Mouse (Mus musculus) myocyte (in vitro differentiated cells): ENCODE data around the gene Kif17. TPM values are rescaled to one million over a fixed set of nuclear protein-coding genes. Genes with fewer than 3 reads are reported as not detected.

ENCODE experiments used
- H3K27me3 ChIP-seq: one replicate; pipeline ENCODE4 v1.6.1; 2011; ENCODE audit not compliant: control insufficient read depth, insufficient read depth, insufficient read length
- H3K36me3 ChIP-seq: one replicate; pipeline ENCODE4 v1.6.1; 2011; ENCODE audit not compliant: control insufficient read depth, insufficient read depth
- H3K4me2 ChIP-seq: one replicate; pipeline ENCODE4 v1.6.1; 2011; ENCODE audit warnings: low read depth, control low read depth
- H3K4me3 ChIP-seq: one replicate; pipeline ENCODE4 v1.5.1; 2011; ENCODE audit warnings: mild to moderate bottlenecking, control low read depth, moderate library complexity
- H3K79me2 ChIP-seq: one replicate; pipeline ENCODE4 v1.6.1; 2011; ENCODE audit not compliant: control insufficient read depth, insufficient read depth
- H3ac ChIP-seq: one replicate; pipeline ENCODE4 v1.6.1; 2011; ENCODE audit not compliant: control insufficient read depth, insufficient read length
- CEBPB ChIP-seq: IDR thresholded peaks from 2 replicates; pipeline ENCODE4 v1.6.1; 2011; ENCODE audit warnings: mild to moderate bottlenecking, moderate library complexity; ENCODE audit not compliant: poor library complexity, insufficient read depth, severe bottlenecking
- E2F4 ChIP-seq: IDR thresholded peaks from one replicate; pipeline ENCODE4 v1.6.1; 2011; ENCODE audit warnings: mild to moderate bottlenecking, control low read depth, moderate library complexity; ENCODE audit not compliant: insufficient read depth
- MAX ChIP-seq: IDR thresholded peaks from one replicate; pipeline ENCODE4 v1.6.1; 2011; ENCODE audit warnings: low read depth, mild to moderate bottlenecking, control low read depth
- MYOD1 ChIP-seq, 3 experiments: IDR thresholded peaks; one replicate each; pipeline ENCODE4 v1.6.1; 2011; ENCODE audit warnings: control low read depth in 2 of 3, low read depth in 2 of 3, mild to moderate bottlenecking in 2 of 3, moderate library complexity in 1 of 3; ENCODE audit not compliant: insufficient read length in 2 of 3, control insufficient read depth in 1 of 3
- MYOG ChIP-seq, 3 experiments: IDR thresholded peaks; one replicate each; pipeline ENCODE4 v1.6.1; 2011; ENCODE audit warnings: control low read depth in 2 of 3, low read depth in 2 of 3, mild to moderate bottlenecking in 2 of 3; ENCODE audit not compliant: insufficient read length in 2 of 3, control insufficient read depth in 1 of 3, insufficient read depth in 1 of 3
- POLR2A ChIP-seq: IDR thresholded peaks from one replicate; pipeline ENCODE4 v1.6.1; 2011; ENCODE audit warnings: low read depth, mild to moderate bottlenecking, control low read depth, moderate library complexity; ENCODE audit not compliant: insufficient read length
- POLR2AphosphoS2 ChIP-seq: IDR thresholded peaks from one replicate; pipeline ENCODE4 v1.6.1; 2011; ENCODE audit warnings: low read depth, control low read depth; ENCODE audit not compliant: insufficient read length
- REST ChIP-seq: IDR thresholded peaks from one replicate; pipeline ENCODE4 v1.6.1; 2011; ENCODE audit warnings: mild to moderate bottlenecking, control low read depth, moderate library complexity; ENCODE audit not compliant: insufficient read depth, insufficient read length
- SRF ChIP-seq: IDR thresholded peaks from one replicate; pipeline ENCODE4 v1.6.1; 2011; ENCODE audit warnings: low read depth; ENCODE audit not compliant: control insufficient read depth, insufficient read length
- TCF12 ChIP-seq: IDR thresholded peaks from one replicate; pipeline ENCODE4 v1.6.1; 2011; ENCODE audit warnings: mild to moderate bottlenecking, control low read depth; ENCODE audit not compliant: poor library complexity, insufficient read depth, severe bottlenecking
- TCF3 ChIP-seq: IDR thresholded peaks from one replicate; pipeline ENCODE4 v1.6.1; 2011; ENCODE audit warnings: low read depth, control low read depth; ENCODE audit not compliant: insufficient read length
- USF1 ChIP-seq: IDR thresholded peaks from one replicate; pipeline ENCODE4 v1.6.1; 2011; ENCODE audit warnings: low read depth, mild to moderate bottlenecking, control low read depth, moderate library complexity
- polyA plus RNA-seq: library from polyadenylated mRNA; unstranded; fragments of >200 nt; fragmentation: generic; extraction: Trizol; gene quantifications from one replicate; pipeline ENCODE4 v1.2.1, GENCODE M21; 2012; ENCODE audit warnings: missing spikeins

Kif17 gene
- polyA plus RNA-seq, 1 experiment, result 0.20 TPM

GRCm38 (mm10) chr4:138246756-138247665 lies 3.2 kb upstream of the Kif17 start:
- no peak for TF ChIP-seq SRF
- TF ChIP-seq REST, result no peak
- TF ChIP-seq POLR2AphosphoS2, result peak; percentile 22
- TF ChIP-seq USF1, result no peak
- Histone ChIP-seq H3K79me2 (no peaks in the 10 kb centered on the region), H3K36me3 (peaks cover 21% of the 10 kb centered on the region), H3K4me3 (no peak overlapping the region), H3ac (no peak overlapping the region), H3K27me3 (no peaks in the 10 kb centered on the region), H3K4me2 (no peak overlapping the region)

GRCm38 (mm10) chr4:138251819-138252218 lies 1.6 kb downstream of the Kif17 start:
- H3K4me3 ChIP-seq, result no peak overlapping the region
- H3K36me3 ChIP-seq, result no peaks in the 10 kb centered on the region
- TF ChIP-seq MYOD1 (IDR thresholded peaks at IDR 0.05; ENCODE audit: control insufficient read depth in 1 of 3, insufficient read length in 2 of 3, low read depth in 2 of 3) (no peak), E2F4 (no peak), MAX (no peak), TCF3 (no peak), TCF12 (no peak), SRF (no peak), REST (no peak), USF1 (no peak), MYOG (IDR thresholded peaks at IDR 0.05; ENCODE audit: control insufficient read depth in 1 of 3, insufficient read depth in 1 of 3, insufficient read length in 2 of 3, low read depth in 2 of 3) (no peak), POLR2AphosphoS2 (no peak), CEBPB (no peak), POLR2A (no peak)
- H3ac ChIP-seq, result no peak overlapping the region
- no peaks in the 10 kb centered on the region for H3K79me2 ChIP-seq
- H3K27me3 ChIP-seq, result no peaks in the 10 kb centered on the region
- no peak overlapping the region for H3K4me2 ChIP-seq

- no peaks in the 10 kb centered on the region for H3K36me3 ChIP-seq
- H3K4me2 ChIP-seq, result no peak overlapping the region
- H3K27me3 ChIP-seq, result no peaks in the 10 kb centered on the region
- H3ac ChIP-seq, result no peak overlapping the region
- TF ChIP-seq USF1 (no peak), MYOD1 (IDR thresholded peaks at IDR 0.05; ENCODE audit: control insufficient read depth in 1 of 3, insufficient read length in 2 of 3, low read depth in 2 of 3) (no peak), CEBPB (no peak)
- no peak overlapping the region for H3K4me3 ChIP-seq
- H3K79me2 ChIP-seq, result no peaks in the 10 kb centered on the region
These were observed 2.0 kb downstream of the Kif17 start for GRCm38 (mm10) chr4:138252231-138252630.

GRCm38 (mm10) chr4:138257116-138257687 lies 7.0 kb downstream of the Kif17 start:
- H3K36me3 ChIP-seq, result no peaks in the 10 kb centered on the region
- no peak overlapping the region for H3K4me3 ChIP-seq
- no peaks in the 10 kb centered on the region for H3K27me3 ChIP-seq
- no peak overlapping the region for H3K4me2 ChIP-seq
- H3K79me2 ChIP-seq, result no peaks in the 10 kb centered on the region
- TF ChIP-seq SRF, result no peak
- TF ChIP-seq TCF12, result no peak
- TF ChIP-seq REST, result no peak
- TF ChIP-seq TCF3, result no peak
- no peak for TF ChIP-seq CEBPB
- no peak for TF ChIP-seq MYOG (IDR thresholded peaks at IDR 0.05; ENCODE audit: control insufficient read depth in 1 of 3, insufficient read depth in 1 of 3, insufficient read length in 2 of 3, low read depth in 2 of 3)
- no peak for TF ChIP-seq E2F4
- no peak for TF ChIP-seq POLR2A
- TF ChIP-seq POLR2AphosphoS2, result no peak
- no peak for TF ChIP-seq MYOD1 (IDR thresholded peaks at IDR 0.05; ENCODE audit: control insufficient read depth in 1 of 3, insufficient read length in 2 of 3, low read depth in 2 of 3)
- TF ChIP-seq USF1, result no peak
- TF ChIP-seq MAX, result no peak
- H3ac ChIP-seq, result no peak overlapping the region

GRCm38 (mm10) chr4:138258663-138259062 lies 8.4 kb downstream of the Kif17 start:
- no peak overlapping the region for H3ac ChIP-seq
- H3K79me2 ChIP-seq, result no peaks in the 10 kb centered on the region
- TF ChIP-seq E2F4 (no peak), CEBPB (no peak), REST (no peak), TCF12 (no peak), MYOG (IDR thresholded peaks at IDR 0.05; ENCODE audit: control insufficient read depth in 1 of 3, insufficient read depth in 1 of 3, insufficient read length in 2 of 3, low read depth in 2 of 3) (no peak), POLR2AphosphoS2 (no peak), TCF3 (no peak), POLR2A (no peak), SRF (no peak), MAX (no peak), MYOD1 (IDR thresholded peaks at IDR 0.05; ENCODE audit: control insufficient read depth in 1 of 3, insufficient read length in 2 of 3, low read depth in 2 of 3) (no peak), USF1 (no peak)
- H3K4me2 ChIP-seq, result no peak overlapping the region
- no peak overlapping the region for H3K4me3 ChIP-seq
- no peaks in the 10 kb centered on the region for H3K36me3 ChIP-seq
- H3K27me3 ChIP-seq, result no peaks in the 10 kb centered on the region
